13 mouse cellular contexts compared by ENCODE assay signal in the genomic region with DNA sequence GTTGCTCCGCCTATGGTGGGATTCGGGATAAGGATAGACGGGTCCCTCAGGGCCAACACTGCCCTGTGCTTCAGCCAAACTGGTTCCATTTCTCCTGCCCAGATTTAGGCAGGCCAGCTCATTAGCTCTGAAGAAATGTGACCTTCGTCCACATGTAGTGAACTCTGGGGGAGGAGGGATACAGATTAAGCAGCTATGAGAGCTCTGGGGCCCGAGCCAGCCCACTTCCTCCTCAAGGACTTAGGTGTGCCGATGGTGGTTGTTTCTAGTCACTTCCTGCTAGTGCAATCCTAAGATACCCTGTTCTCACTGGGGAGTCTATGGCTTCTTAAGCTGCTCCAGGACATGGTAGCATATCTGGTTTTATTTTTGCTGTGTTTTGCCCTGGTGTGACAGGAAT. TPM values are rescaled to one million over a fixed set of nuclear protein-coding genes. Genes with fewer than 3 reads are reported as not detected.
DNase-seq lines count a peak whose midpoint lies in the region; ATAC-seq and TF ChIP-seq lines count a peak whose summit lies in the region.
"Had no signal": no experiment of that assay in that cellular context is flagged by ENCODE, and none has a peak within 500 bp of the region (broad histone marks: within the 10 kb centered on the region; RNA-seq: fewer than 3 reads in every experiment).

No protein-coding gene starts in this region.

- no peaks in the 10 kb centered on the region for H3K9me3 ChIP-seq in liver, embryonic 11.5 days (ENCODE audit: control insufficient read depth, low read length)
- H3K9me3 ChIP-seq in lung, postnatal 0 days (ENCODE audit: low read length): no peaks in the 10 kb centered on the region
- H3K9me3 ChIP-seq in midbrain, embryonic 11.5 days (ENCODE audit: control insufficient read depth, low read length): no peaks in the 10 kb centered on the region
- H3K9me3 ChIP-seq: limb, embryonic 13.5 days; neural tube, embryonic 12.5 days had no signal

- TF ChIP-seq EP300 in lung, postnatal 0 days (IDR thresholded peaks at IDR 0.05): no peak

- WGBS in liver, adult 2 months: 12% methylated on average over 6 of the region's 6 CpGs
- whole genome bisulfite sequencing in liver, embryonic 11.5 days: 56% methylated on average over 6 of the region's 6 CpGs
- WGBS in lung, postnatal 0 days: 53% methylated on average over 6 of the region's 6 CpGs
- 80% methylated on average over 6 of the region's 6 CpGs for WGBS in midbrain, embryonic 11.5 days

- H3K4me1 ChIP-seq in liver, adult 2 months (ENCODE audit: control insufficient read depth, insufficient read depth, low read length): peaks cover 46% of the 10 kb centered on the region
- peaks cover 22% of the 10 kb centered on the region for H3K4me1 ChIP-seq in liver, embryonic 11.5 days (replicated peaks; ENCODE audit: control insufficient read depth, insufficient read depth, low read length)
- no peaks in the 10 kb centered on the region; the same call in 1 of the 2 replicates for H3K4me1 ChIP-seq in lung, postnatal 0 days (ENCODE audit: insufficient read depth, low read depth, low read length)
- no peaks in the 10 kb centered on the region for H3K4me1 ChIP-seq in midbrain, embryonic 11.5 days (ENCODE audit: control insufficient read depth, insufficient read depth, low read length)
- H3K4me1 ChIP-seq: neural tube, embryonic 12.5 days had no signal

- H3K27ac ChIP-seq in liver, adult 2 months (replicated peaks; ENCODE audit: insufficient read depth, low read depth, low read length): peak overlapping the region; percentile 68
- H3K27ac ChIP-seq in liver, embryonic 11.5 days (ENCODE audit: low read depth, low read length): no peak overlapping the region
- H3K27ac ChIP-seq in lung, postnatal 0 days (ENCODE audit: low read length): peak overlapping the region; percentile 47; the same call in 1 of the 2 replicates
- H3K27ac ChIP-seq in midbrain, embryonic 11.5 days (ENCODE audit: low read depth, low read length): no peak overlapping the region
- H3K27ac ChIP-seq: limb, embryonic 13.5 days; neural tube, embryonic 12.5 days had no signal

- peak overlapping the region; percentile 26 for H3K9ac ChIP-seq in liver, adult 2 months (ENCODE audit: low read depth, low read length)
- no peak overlapping the region for H3K9ac ChIP-seq in liver, embryonic 11.5 days (ENCODE audit: low read depth, low read length)
- no peak overlapping the region for H3K9ac ChIP-seq in lung, postnatal 0 days (replicated peaks; ENCODE audit: low read depth)
- no peak overlapping the region for H3K9ac ChIP-seq in midbrain, embryonic 11.5 days (ENCODE audit: low read length)
- H3K9ac ChIP-seq: limb, embryonic 13.5 days; neural tube, embryonic 12.5 days had no signal

- ATAC-seq in liver, embryonic 11.5 days (replicated peaks; ENCODE audit: low FRiP score): no peak; the same call in 1 of the 2 replicates
- ATAC-seq in common myeloid progenitor, adult 5-6 weeks (replicated peaks; ENCODE audit: low read depth, poor library complexity, severe bottlenecking): peak; percentile 58
- ATAC-seq in lung, postnatal 0 days: peak; percentile 72
- no peak for ATAC-seq in midbrain, embryonic 11.5 days (ENCODE audit: low FRiP score)
- ATAC-seq: forebrain, embryonic 16.5 days had no signal

- DNase-seq in liver, adult 2 months (ENCODE audit: extremely low read depth, low read depth, low spot score): peak; percentile 92
- DNase-seq in liver, embryonic 11.5 days (ENCODE audit: low spot score): no peak
- peak; percentile 83 for DNase-seq in lung, postnatal 0 days (ENCODE audit: low spot score)
- peak; percentile 42 to 52 for DNase-seq in thymus, postnatal 10 days (ENCODE audit: low spot score in 2 of 2)
- DNase-seq in testis, postnatal 14 days (ENCODE audit: low spot score): no peak
- no peak for DNase-seq in right cerebral cortex, postnatal 4 days
- no peak for DNase-seq in midbrain, embryonic 11.5 days (ENCODE audit: low spot score, missing footprints)
- DNase-seq: cerebellum, postnatal 14 days; heart, postnatal 10 days had no signal

- H3K4me2 ChIP-seq in liver, embryonic 11.5 days: no peak overlapping the region
- H3K4me2 ChIP-seq in lung, postnatal 0 days (replicated peaks; ENCODE audit: low read depth, low read length): no peak overlapping the region
- no peak overlapping the region for H3K4me2 ChIP-seq in midbrain, embryonic 11.5 days
- H3K4me2 ChIP-seq: limb, embryonic 13.5 days; neural tube, embryonic 12.5 days had no signal

- no peaks in the 10 kb centered on the region for H3K36me3 ChIP-seq in liver, adult 2 months (ENCODE audit: control insufficient read depth, insufficient read depth, low read length)
- H3K36me3 ChIP-seq in liver, embryonic 11.5 days (ENCODE audit: control insufficient read depth, insufficient read depth, low read length): no peaks in the 10 kb centered on the region
- H3K36me3 ChIP-seq in lung, postnatal 0 days (ENCODE audit: insufficient read depth, low read length): no peaks in the 10 kb centered on the region
- H3K36me3 ChIP-seq in midbrain, embryonic 11.5 days (ENCODE audit: control insufficient read depth, insufficient read depth, low read length): no peaks in the 10 kb centered on the region
- H3K36me3 ChIP-seq: limb, embryonic 13.5 days; neural tube, embryonic 12.5 days had no signal

- no peak overlapping the region for H3K4me3 ChIP-seq in liver, adult 2 months (ENCODE audit: insufficient read depth, low read depth, low read length)
- H3K4me3 ChIP-seq in liver, embryonic 11.5 days (ENCODE audit: low read depth, low read length): no peak overlapping the region
- no peak overlapping the region for H3K4me3 ChIP-seq in lung, postnatal 0 days (ENCODE audit: low read depth, low read length)
- no peak overlapping the region for H3K4me3 ChIP-seq in midbrain, embryonic 11.5 days (ENCODE audit: low read depth, low read length)
- H3K4me3 ChIP-seq: limb, embryonic 13.5 days; neural tube, embryonic 12.5 days had no signal

- peaks cover 25% of the 10 kb centered on the region for H3K79me2 ChIP-seq in liver, adult 2 months (ENCODE audit: control insufficient read depth, insufficient read depth, low read length)

- no peak for TF ChIP-seq CTCF in liver, adult 2 months (IDR thresholded peaks at IDR 0.05; ENCODE audit: low read depth, low read length)
- no peak for TF ChIP-seq CTCF in lung, postnatal 0 days (IDR thresholded peaks at IDR 0.05)

- TF ChIP-seq POLR2A in liver, adult 2 months (IDR thresholded peaks at IDR 0.05; ENCODE audit: extremely low read depth, insufficient read depth, low read length): 0 out of 2 replicates have a peak, but pooled peaks have one; percentile 1

- no peaks in the 10 kb centered on the region for H3K27me3 ChIP-seq in liver, adult 2 months (ENCODE audit: control insufficient read depth, insufficient read depth, low read length)
- no peaks in the 10 kb centered on the region for H3K27me3 ChIP-seq in liver, embryonic 11.5 days (replicated peaks; ENCODE audit: control insufficient read depth, insufficient read depth, low read length)
- H3K27me3 ChIP-seq in lung, postnatal 0 days (replicated peaks; ENCODE audit: insufficient read depth, low read length): no peaks in the 10 kb centered on the region
- no peaks in the 10 kb centered on the region for H3K27me3 ChIP-seq in midbrain, embryonic 11.5 days (ENCODE audit: control insufficient read depth, insufficient read depth, low read length)
- H3K27me3 ChIP-seq: limb, embryonic 13.5 days; neural tube, embryonic 12.5 days had no signal

RNA-seq across cellular contexts. Expression of a gene that starts 16.3 kb away (rescaled TPM):
- total RNA-seq in liver, adult 2 months (2014; rRNA removed): 19.0 and 22.4 TPM in 2 replicates
- polyA plus RNA-seq in liver, adult 2 months (2012; rRNA removed): 36.5 and 37.8 TPM in 2 replicates
- polyA plus RNA-seq in liver, embryonic 11.5 days (2014; fragmentation: Nextera tagmentation; extraction: Ambion mirVana): 14.1 and 14.3 TPM in 2 replicates
- 42.8 and 78.2 TPM in 2 replicates for total RNA-seq in common myeloid progenitor, adult 5-6 weeks (2017)
- 14.2 and 16.4 TPM in 2 replicates for polyA plus RNA-seq in lung, postnatal 0 days (2015; fragmentation: Nextera tagmentation; extraction: Ambion mirVana)
- polyA plus RNA-seq in midbrain, embryonic 11.5 days (2014; fragmentation: Nextera tagmentation; extraction: Ambion mirVana): 3.0 and 3.1 TPM in 2 replicates

RNA-seq across cellular contexts. Expression of a gene that starts 33.2 kb away (rescaled TPM):
- total RNA-seq in liver, adult 2 months (2014; rRNA removed): 223 and 231 TPM in 2 replicates
- polyA plus RNA-seq in liver, adult 2 months (2012; rRNA removed): 263 and 314 TPM in 2 replicates
- polyA plus RNA-seq in liver, embryonic 11.5 days (2014; fragmentation: Nextera tagmentation; extraction: Ambion mirVana): 71.9 and 76.9 TPM in 2 replicates
- total RNA-seq in common myeloid progenitor, adult 5-6 weeks (2017): 56.1 and 58.4 TPM in 2 replicates
- polyA plus RNA-seq in lung, postnatal 0 days (2015; fragmentation: Nextera tagmentation; extraction: Ambion mirVana): 132 and 145 TPM in 2 replicates
- 72.9 and 75.0 TPM in 2 replicates for polyA plus RNA-seq in midbrain, embryonic 11.5 days (2014; fragmentation: Nextera tagmentation; extraction: Ambion mirVana)

Comparison
In these comparisons a context has a peak if more than half of its experiments do, and no peak if none do; other contexts are left out.
1. DNase-seq: peak in liver, adult 2 months (single experiment), lung, postnatal 0 days (single experiment) and thymus, postnatal 10 days (2 of 2); none in liver, embryonic 11.5 days (single experiment), testis, postnatal 14 days (single experiment), right cerebral cortex, postnatal 4 days (single experiment) and midbrain, embryonic 11.5 days (single experiment).
2. H3K27ac ChIP-seq: peak in liver, adult 2 months (single experiment) and lung, postnatal 0 days (single experiment); none in liver, embryonic 11.5 days (single experiment) and midbrain, embryonic 11.5 days (single experiment).
3. ATAC-seq: peak in common myeloid progenitor, adult 5-6 weeks (single experiment) and lung, postnatal 0 days (single experiment); none in liver, embryonic 11.5 days (single experiment) and midbrain, embryonic 11.5 days (single experiment).